In the genomic region with DNA sequence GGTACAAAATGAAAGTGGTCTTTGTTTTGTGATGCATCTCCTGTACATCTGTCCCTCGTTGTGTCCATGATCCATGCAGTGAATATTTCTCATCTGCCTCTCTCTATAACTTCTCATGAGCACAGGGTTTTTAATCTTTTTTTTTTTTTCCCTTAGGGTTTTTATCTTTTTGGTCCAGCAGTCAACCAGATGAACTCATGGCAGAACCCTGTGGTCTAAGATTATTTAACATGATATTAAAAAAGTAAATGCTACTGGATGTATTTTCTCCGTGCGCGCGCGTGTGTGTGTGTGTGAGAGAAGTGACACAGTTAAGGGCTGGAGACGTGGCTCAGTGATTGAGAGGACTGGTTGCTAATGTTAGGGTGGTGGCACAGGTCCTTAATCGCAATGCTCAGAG, we compare ENCODE assay signal across 40 mouse cellular contexts. TPM values are rescaled to one million over a fixed set of nuclear protein-coding genes. Genes with fewer than 3 reads are reported as not detected.
"Had no signal": no experiment of that assay in that cellular context is flagged by ENCODE, and none has a peak within 500 bp of the region (broad histone marks: within the 10 kb centered on the region; RNA-seq: fewer than 3 reads in every experiment).

No protein-coding gene starts in this region.

- H3K4me3 ChIP-seq: heart, embryonic 10.5 days; heart, embryonic 12.5 days; heart, embryonic 13.5 days; heart, embryonic 15.5 days; hindbrain, embryonic 10.5 days; hindbrain, embryonic 12.5 days; hindbrain, embryonic 13.5 days; hindbrain, embryonic 15.5 days; intestine, embryonic 15.5 days; kidney, embryonic 15.5 days; layer of hippocampus, adult 2 months had no signal

- H3K4me2 ChIP-seq: heart, embryonic 11.5 days; heart, embryonic 12.5 days; heart, embryonic 13.5 days; heart, embryonic 15.5 days; hindbrain, embryonic 12.5 days; hindbrain, embryonic 13.5 days; hindbrain, embryonic 14.5 days; hindbrain, embryonic 15.5 days; intestine, embryonic 15.5 days; kidney, embryonic 15.5 days had no signal

- ATAC-seq: hindbrain, embryonic 16.5 days; hindbrain, postnatal 0 days; inflammation-experienced regulatory T-cells, adult 6 months; intestine, embryonic 15.5 days; intestine, embryonic 16.5 days; intestine, postnatal 0 days had no signal

- H3K9ac ChIP-seq: heart, embryonic 12.5 days; heart, embryonic 13.5 days; heart, embryonic 15.5 days; hindbrain, embryonic 12.5 days; hindbrain, embryonic 13.5 days; hindbrain, embryonic 14.5 days; hindbrain, embryonic 15.5 days; intestine, embryonic 15.5 days; kidney, embryonic 15.5 days had no signal

- H3K27me3 ChIP-seq: heart, embryonic 12.5 days; heart, embryonic 13.5 days; heart, embryonic 15.5 days; hindbrain, embryonic 12.5 days; hindbrain, embryonic 13.5 days; hindbrain, embryonic 15.5 days; intestine, embryonic 15.5 days; kidney, embryonic 15.5 days had no signal

- H3K9me3 ChIP-seq: heart, embryonic 15.5 days; hindbrain, embryonic 12.5 days; hindbrain, embryonic 15.5 days; intestine, embryonic 15.5 days; kidney, embryonic 15.5 days had no signal

- H3K4me1 ChIP-seq: heart, embryonic 10.5 days; heart, embryonic 12.5 days; heart, embryonic 13.5 days; heart, embryonic 15.5 days; hindbrain, embryonic 10.5 days; hindbrain, embryonic 12.5 days; hindbrain, embryonic 13.5 days; hindbrain, embryonic 15.5 days; kidney, embryonic 15.5 days had no signal

- H3K27ac ChIP-seq: heart, embryonic 10.5 days; heart, embryonic 13.5 days; heart, embryonic 15.5 days; hindbrain, embryonic 10.5 days; hindbrain, embryonic 12.5 days; hindbrain, embryonic 13.5 days; hindbrain, embryonic 14.5 days; hindbrain, embryonic 15.5 days; hindbrain, postnatal 0 days; intestine, embryonic 15.5 days; kidney, embryonic 15.5 days; kidney, postnatal 0 days; layer of hippocampus, adult 2 months had no signal

- DNase-seq: heart, postnatal 10 days; heart, postnatal 14 days; heart, postnatal 36 days; heart, postnatal 4 days; kidney, adult 11 months; kidney, adult 18-20 months; kidney, adult 2 months; kidney, adult 8-10 months; kidney, adult 9 months; kidney, postnatal 10 days; kidney, postnatal 14 days; kidney, postnatal 25 days; kidney, postnatal 36 days; kidney, postnatal 4 days; layer of hippocampus, adult 9-11 months; layer of hippocampus, postnatal 36 days had no signal

RNA-seq across cellular contexts. Expression of a gene that starts 39.7 kb away (rescaled TPM):
- total RNA-seq: heart, postnatal 14 days; heart, postnatal 25 days; heart, postnatal 36 days; hematopoietic stem cell, adult 5-6 weeks; hindbrain, postnatal 0 days; layer of hippocampus, adult 2 months; layer of hippocampus, adult 8-10 months; layer of hippocampus, postnatal 14 days had no signal
- polyA plus RNA-seq: heart, embryonic 16.5 days; intestine, postnatal 0 days; kidney, adult 2 months had no signal
